Mouse (Mus musculus) MEL (cell line): Measurements from ENCODE around the gene Synpo2. TPM values are rescaled to one million over a fixed set of nuclear protein-coding genes. Genes with fewer than 3 reads are reported as not detected.

Experiments used
- DNase-seq: peaks from one replicate; pipeline ENCODE4 v3.0.0; 2011; ENCODE audit warnings: low read depth, low spot score
- H3K27ac ChIP-seq: 2 replicates; pipeline ENCODE4 v1.5.1; 2012; ENCODE audit warnings: low read depth, mild to moderate bottlenecking, control low read depth, low read length, moderate library complexity; ENCODE audit not compliant: control insufficient read depth
- H3K27me3 ChIP-seq, 2 experiments: fragments of 150-350 bp in 1 of 2; sonication (generic) in 1 of 2; 2 replicates each; pipeline ENCODE4 v1.6.1; 2012; ENCODE audit warnings: low read length in 2 of 2, mild to moderate bottlenecking in 2 of 2, improper control_type of control experiment in 1 of 2, moderate library complexity in 1 of 2; ENCODE audit not compliant: insufficient read depth in 2 of 2, control insufficient read depth in 1 of 2
- H3K36me3 ChIP-seq, 2 experiments: 2 replicates each; pipeline ENCODE4 v1.6.1; 2012 to 2014; ENCODE audit warnings: low read length in 2 of 2, improper control_type of control experiment in 1 of 2, inconsistent platforms in 1 of 2, mild to moderate bottlenecking in 1 of 2; ENCODE audit not compliant: insufficient read depth in 2 of 2, control insufficient read depth in 1 of 2
- H3K4me1 ChIP-seq, 2 experiments: fragments of 150-350 bp in 1 of 2; sonication (generic) in 1 of 2; 2 replicates each; pipeline ENCODE4 v1.6.1; 2012; ENCODE audit warnings: low read length in 2 of 2, improper control_type of control experiment in 1 of 2, mild to moderate bottlenecking in 1 of 2; ENCODE audit not compliant: insufficient read depth in 2 of 2, control insufficient read depth in 1 of 2
- H3K4me3 ChIP-seq, 2 experiments: fragments of 150-350 bp in 1 of 2; sonication (generic) in 1 of 2; 2 replicates each; pipeline ENCODE4 v1.5.1; 2012; ENCODE audit warnings: low read depth in 2 of 2, low read length in 2 of 2, mild to moderate bottlenecking in 2 of 2, moderate library complexity in 2 of 2, control low read depth in 1 of 2, improper control_type of control experiment in 1 of 2; ENCODE audit not compliant: control insufficient read depth in 1 of 2, insufficient read depth in 1 of 2
- H3K79me2 ChIP-seq: 2 replicates; pipeline ENCODE4 v1.6.1; 2012; ENCODE audit warnings: mild to moderate bottlenecking, low read length, moderate library complexity; ENCODE audit not compliant: control insufficient read depth, poor library complexity, insufficient read depth
- H3K9ac ChIP-seq: 2 replicates; pipeline ENCODE4 v1.6.1; 2012; ENCODE audit warnings: low read depth, mild to moderate bottlenecking, control low read depth, low read length, moderate library complexity; ENCODE audit not compliant: control insufficient read depth, poor library complexity, severe bottlenecking
- H3K9me3 ChIP-seq: fragments of 150-350 bp; sonication (generic); replicated peaks from 2 replicates; pipeline ENCODE4 v1.6.1; 2012; ENCODE audit warnings: mild to moderate bottlenecking, low read length, improper control_type of control experiment, moderate library complexity; ENCODE audit not compliant: insufficient read depth
- BHLHE40 ChIP-seq: IDR thresholded peaks from 2 replicates; pipeline ENCODE4 v1.6.1; 2012; ENCODE audit warnings: low read depth, mild to moderate bottlenecking, inconsistent platforms, low read length, improper control_type of control experiment, borderline replicate concordance
- CHD1 ChIP-seq: IDR thresholded peaks from 2 replicates; pipeline ENCODE4 v1.6.1; 2012; ENCODE audit warnings: low read depth, mild to moderate bottlenecking, inconsistent platforms, low read length, improper control_type of control experiment
- CHD2 ChIP-seq: IDR thresholded peaks from 2 replicates; pipeline ENCODE4 v1.6.1; 2011; ENCODE audit warnings: low read length, improper control_type of control experiment
- ELF1 ChIP-seq: IDR thresholded peaks from 2 replicates; pipeline ENCODE4 v1.6.1; 2014; ENCODE audit warnings: low read depth, mild to moderate bottlenecking, inconsistent platforms, low read length, improper control_type of control experiment, moderate library complexity
- HCFC1 ChIP-seq: IDR thresholded peaks from 2 replicates; pipeline ENCODE4 v1.6.1; 2012; ENCODE audit warnings: low read depth, mild to moderate bottlenecking, inconsistent platforms, low read length, improper control_type of control experiment, moderate library complexity
- MAX ChIP-seq: IDR thresholded peaks from 2 replicates; pipeline ENCODE4 v1.6.1; 2011; ENCODE audit warnings: low read length, improper control_type of control experiment
- MEF2A ChIP-seq: IDR thresholded peaks from 2 replicates; pipeline ENCODE4 v1.6.1; 2014; ENCODE audit warnings: low read depth, mild to moderate bottlenecking, inconsistent platforms, low read length, improper control_type of control experiment; ENCODE audit not compliant: poor library complexity, insufficient replicate concordance, severe bottlenecking; ENCODE audit errors: extremely low read depth
- MXI1 ChIP-seq: IDR thresholded peaks from 2 replicates; pipeline ENCODE4 v1.6.1; 2011; ENCODE audit warnings: mild to moderate bottlenecking, low read depth, low read length, improper control_type of control experiment
- MYB ChIP-seq: IDR thresholded peaks from 2 replicates; pipeline ENCODE4 v1.6.1; 2011; ENCODE audit warnings: mild to moderate bottlenecking, low read depth, low read length, improper control_type of control experiment
- NELFE ChIP-seq: IDR thresholded peaks from 2 replicates; pipeline ENCODE4 v1.6.1; 2011; ENCODE audit warnings: low read depth, low read length, improper control_type of control experiment
- NRF1 ChIP-seq: IDR thresholded peaks from 2 replicates; pipeline ENCODE4 v1.6.1; 2014; ENCODE audit warnings: low read depth, mild to moderate bottlenecking, inconsistent platforms, low read length, improper control_type of control experiment, moderate library complexity; ENCODE audit not compliant: poor library complexity, insufficient read depth, severe bottlenecking
- POLR2A ChIP-seq, 2 experiments: IDR thresholded peaks; 2 replicates each; pipeline ENCODE4 v1.6.1; 2011 to 2012; ENCODE audit warnings: low read length in 2 of 2, mild to moderate bottlenecking in 2 of 2, control low read depth in 1 of 2, improper control_type of control experiment in 1 of 2, low read depth in 1 of 2, moderate library complexity in 1 of 2; ENCODE audit not compliant: control insufficient read depth in 1 of 2, insufficient read depth in 1 of 2, poor library complexity in 1 of 2
- POLR2AphosphoS5 ChIP-seq: IDR thresholded peaks from 2 replicates; pipeline ENCODE4 v1.6.1; 2012; ENCODE audit warnings: low read depth, borderline replicate concordance, mild to moderate bottlenecking, inconsistent platforms, low read length, moderate library complexity, mixed read lengths
- RCOR1 ChIP-seq: IDR thresholded peaks from 2 replicates; pipeline ENCODE4 v1.6.1; 2012; ENCODE audit warnings: low read depth, mild to moderate bottlenecking, inconsistent platforms, low read length, improper control_type of control experiment
- SMC3 ChIP-seq: IDR thresholded peaks from 2 replicates; pipeline ENCODE4 v1.6.1; 2011; ENCODE audit warnings: low read depth, low read length, improper control_type of control experiment
- TAL1 ChIP-seq: IDR thresholded peaks from 2 replicates; pipeline ENCODE4 v1.6.1; 2012; ENCODE audit warnings: mild to moderate bottlenecking, inconsistent platforms, low read length, moderate library complexity, mixed read lengths
- TBP ChIP-seq: IDR thresholded peaks from 2 replicates; pipeline ENCODE4 v1.8.0; 2011; ENCODE audit warnings: low read depth, low read length, improper control_type of control experiment
- ZMIZ1 ChIP-seq: IDR thresholded peaks from 2 replicates; pipeline ENCODE4 v1.6.1; 2012; ENCODE audit warnings: low read depth, mild to moderate bottlenecking, inconsistent platforms, low read length, improper control_type of control experiment, moderate library complexity
- polyA plus RNA-seq, 2 experiments: library from polyadenylated mRNA; stranded (reverse) in 1 of 2; unstranded in 1 of 2; fragments of >175 nt in 1 of 2; fragments of >200 nt in 1 of 2; gene quantifications; 2 replicates each; pipeline versions ENCODE4 v1.2.1 to v1.2.4; 2012; ENCODE audit warnings: low replicate concordance in 2 of 2, low read depth in 1 of 2; ENCODE audit not compliant: insufficient read length in 2 of 2, insufficient read depth in 1 of 2, missing spikeins in 1 of 2
- total RNA-seq: library from RNA; depleted of rRNA; stranded (reverse); fragments of 300-350 nt; gene quantifications from 2 replicates; pipeline ENCODE4 v1.2.3, GENCODE M21; 2012

Gene Synpo2
- total and polyA plus RNA-seq, 3 experiments: 0.04 TPM; not detected in 2

DNA sequence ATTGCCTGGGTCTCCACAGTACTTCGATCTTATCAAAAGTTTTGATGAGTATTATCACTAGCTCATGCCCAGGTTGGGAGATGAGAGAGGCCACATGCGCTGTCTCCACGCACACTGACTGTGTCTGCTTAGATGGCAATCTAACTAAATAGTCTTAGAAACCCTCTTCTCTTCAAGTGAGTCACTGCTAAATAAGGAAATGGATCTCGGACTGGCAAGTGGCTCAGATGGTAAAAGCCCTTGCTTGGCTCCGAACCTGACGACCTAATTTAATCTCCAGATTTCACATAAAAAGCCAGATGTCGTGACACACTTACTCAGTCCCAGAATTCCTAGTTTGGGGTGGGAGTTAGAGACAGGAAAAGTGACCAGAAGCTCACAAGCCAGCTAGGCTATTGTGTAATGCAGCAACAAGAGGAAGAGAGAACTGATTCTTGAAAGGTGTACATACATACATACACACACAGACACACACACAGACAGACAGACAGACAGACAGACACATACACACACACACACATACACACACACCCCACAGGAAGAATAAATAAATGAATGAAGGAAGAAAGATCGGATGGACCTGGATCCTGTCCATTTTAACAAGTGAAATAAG, 85.3 kb downstream of the Synpo2 start:
- no peak for DNase-seq
- H3K79me2 ChIP-seq: no peaks in the 10 kb centered on the region
- H3K36me3 ChIP-seq: no peaks in the 10 kb centered on the region
- H3K27me3 ChIP-seq: peaks cover 0 to 9% of the 10 kb centered on the region in 2 experiments
- no peak overlapping the region for H3K9ac ChIP-seq
- no peak overlapping the region for H3K4me3 ChIP-seq
- TF ChIP-seq CHD1 (no peak), HCFC1 (no peak), NRF1 (no peak), TBP (no peak), ELF1 (no peak), MEF2A (no peak), TAL1 (no peak), CHD2 (no peak), POLR2A (IDR thresholded peaks at IDR 0.05; ENCODE audit: control insufficient read depth in 1 of 2, insufficient read depth in 1 of 2, low read depth in 1 of 2, low read length in 2 of 2, poor library complexity in 1 of 2) (no peak)
- no peaks in the 10 kb centered on the region for H3K9me3 ChIP-seq
- H3K27ac ChIP-seq: no peak overlapping the region
- H3K4me1 ChIP-seq: no peaks in the 10 kb centered on the region

DNA sequence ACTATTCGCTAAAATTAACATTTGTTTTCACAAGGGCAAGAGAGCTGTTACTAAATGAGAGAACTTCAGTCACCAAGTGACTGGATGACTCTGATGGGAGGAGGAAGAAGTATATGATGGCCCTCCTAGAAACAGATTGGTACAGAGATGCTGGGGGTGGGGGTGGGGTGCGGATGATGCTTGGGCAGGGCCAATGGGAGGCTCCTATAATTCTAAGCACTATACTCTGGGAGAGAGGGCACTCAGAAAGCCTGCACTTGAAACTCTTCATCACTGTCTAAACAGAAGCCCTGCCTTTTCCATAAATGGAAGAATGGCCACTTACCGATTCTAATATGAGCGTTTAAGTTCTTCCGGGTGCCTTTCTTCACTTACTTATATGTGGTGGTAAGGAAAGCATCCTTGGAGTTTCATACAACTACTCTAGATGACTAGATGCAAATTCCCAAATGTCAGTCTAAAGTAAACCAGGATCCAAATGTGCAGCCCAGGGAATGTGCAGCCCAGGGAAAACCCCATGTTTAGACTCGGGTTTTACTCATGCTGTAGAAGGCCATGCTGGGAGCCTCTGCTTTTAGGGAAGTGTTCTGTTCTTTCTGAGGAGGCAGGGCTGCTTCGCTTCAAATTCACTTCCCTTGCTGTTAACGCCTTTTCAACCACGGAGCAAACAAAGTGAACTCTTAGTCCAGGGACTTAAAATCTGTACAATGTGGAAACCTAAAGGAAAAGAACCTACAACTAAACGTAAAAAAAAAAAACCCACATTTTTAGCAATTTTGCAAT, 86.4 kb downstream of the Synpo2 start:
- H3K27me3 ChIP-seq: peaks cover 0 to 9% of the 10 kb centered on the region in 2 experiments
- H3K79me2 ChIP-seq: no peaks in the 10 kb centered on the region
- no peaks in the 10 kb centered on the region for H3K4me1 ChIP-seq
- H3K4me3 ChIP-seq: no peak overlapping the region
- TF ChIP-seq SMC3: no peak
- no peak for TF ChIP-seq RCOR1
- TF ChIP-seq MEF2A: no peak
- no peak for TF ChIP-seq MYB
- no peak for TF ChIP-seq NELFE
- no peak for TF ChIP-seq POLR2AphosphoS5
- TF ChIP-seq TAL1: no peak
- no peak for TF ChIP-seq MXI1
- TF ChIP-seq MAX: no peak
- no peak for TF ChIP-seq BHLHE40
- no peak for TF ChIP-seq ZMIZ1
- DNase-seq: no peak
- no peaks in the 10 kb centered on the region for H3K36me3 ChIP-seq
- H3K27ac ChIP-seq: no peak overlapping the region
- no peaks in the 10 kb centered on the region for H3K9me3 ChIP-seq
- no peak overlapping the region for H3K9ac ChIP-seq
